Mouse (Mus musculus) liver, embryonic 12.5 days (tissue): ENCODE results near the gene Muc16. TPM values are rescaled to one million over a fixed set of nuclear protein-coding genes. Genes with fewer than 3 reads are reported as not detected.

Experiments used
- ATAC-seq: fragments of 200-750 bp; cut with Nextera tagmentation; 2 replicates; pipeline ENCODE4 v1.8.0; 2017; ENCODE audit warnings: moderate number of reproducible peaks, mild to moderate bottlenecking, moderate library complexity
- H3K27ac ChIP-seq: fragments of 300-500 bp; sonication (generic); 2 replicates; pipeline ENCODE4 v1.5.1; 2016; ENCODE audit warnings: mild to moderate bottlenecking
- H3K27me3 ChIP-seq: fragments of 300-500 bp; sonication (generic); replicated peaks from 2 replicates; pipeline ENCODE4 v1.6.1; 2016; ENCODE audit warnings: mild to moderate bottlenecking, moderate library complexity
- H3K36me3 ChIP-seq: fragments of 300-500 bp; sonication (generic); 2 replicates; pipeline ENCODE4 v1.6.1; 2016; ENCODE audit warnings: mild to moderate bottlenecking, moderate library complexity
- H3K4me1 ChIP-seq: fragments of 300-500 bp; sonication (generic); 2 replicates; pipeline ENCODE4 v1.6.1; 2016
- H3K4me2 ChIP-seq: fragments of 300-500 bp; sonication (generic); 2 replicates; pipeline ENCODE4 v1.6.1; 2016; ENCODE audit warnings: mild to moderate bottlenecking, moderate library complexity
- H3K4me3 ChIP-seq: fragments of 300-500 bp; sonication (generic); 2 replicates; pipeline ENCODE4 v1.5.1; 2016; ENCODE audit warnings: mild to moderate bottlenecking, moderate library complexity
- H3K9ac ChIP-seq: fragments of 300-500 bp; sonication (generic); 2 replicates; pipeline ENCODE4 v1.6.1; 2016; ENCODE audit warnings: mild to moderate bottlenecking, moderate library complexity
- H3K9me3 ChIP-seq: fragments of 300-500 bp; sonication (generic); replicated peaks from 2 replicates; pipeline ENCODE4 v1.6.1; 2016; ENCODE audit warnings: mild to moderate bottlenecking, moderate library complexity
- WGBS: fragments of 180-500 bp; shearing (Covaris S2); methylation state at CpG from one replicate; pipeline ENCODE4 v1.1.7; 2016; ENCODE audit not compliant: insufficient replicate concordance; 5-methylcytosine and 5-hydroxymethylcytosine counted together
- polyA plus RNA-seq: library from polyadenylated mRNA; unstranded; fragments of >200 nt; fragmentation: Nextera tagmentation; extraction: Ambion mirVana; gene quantifications from 2 replicates; pipeline ENCODE4 v1.2.1, GENCODE M21; 2016

Gene Muc16
- polyA plus RNA-seq: 0.37 and 0.39 TPM in 2 replicates

DNA sequence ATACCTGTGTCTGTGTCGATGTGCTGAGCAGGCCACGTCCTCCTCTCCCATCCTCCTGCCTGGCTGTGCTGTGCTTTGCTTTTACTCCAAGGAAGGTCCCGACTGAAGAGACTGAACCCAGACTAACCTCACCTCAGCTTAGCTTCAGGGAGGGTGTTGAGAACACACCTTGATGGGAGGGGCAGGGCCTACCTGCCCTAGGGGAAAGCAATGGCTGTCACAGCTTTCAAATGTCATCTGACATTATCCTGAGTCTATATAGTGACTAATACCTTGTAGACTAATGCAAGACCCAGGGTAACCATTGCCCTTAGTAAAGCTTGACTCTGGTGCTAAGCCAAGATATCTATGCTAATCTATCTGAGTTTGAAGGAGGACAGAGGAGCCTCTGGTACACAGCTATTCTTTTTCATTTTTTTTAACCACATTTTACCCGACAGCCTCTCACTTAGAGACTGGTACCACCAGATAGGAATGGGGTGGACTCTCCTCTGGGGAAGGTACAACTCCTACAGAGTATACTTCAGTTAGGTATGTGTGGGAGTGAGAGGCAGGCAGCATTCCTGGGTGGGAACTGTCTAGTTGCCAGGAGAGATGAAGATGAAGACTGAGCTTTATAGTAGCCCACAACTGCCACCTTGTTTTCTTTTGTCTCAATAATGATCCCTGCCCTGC lies at the start of gene Muc16:
Gene Muc16, minus strand, starts transcription at position 51 of the 675 bp plus-strand sequence.
- Histone ChIP-seq H3K36me3 (no peaks in the 10 kb centered on the region), H3K4me3 (no peak within 1 kb of the TSS), H3K4me2 (no peak within 1 kb of the TSS), H3K9ac (no peak within 1 kb of the TSS), H3K27ac (no peak within 1 kb of the TSS), H3K9me3 (no peaks in the 10 kb centered on the region), H3K27me3 (no peaks in the 10 kb centered on the region), H3K4me1 (no peaks in the 10 kb centered on the region)
- 55% methylated on average over 4 of the region's 4 CpGs for WGBS
- no peak for ATAC-seq

DNA sequence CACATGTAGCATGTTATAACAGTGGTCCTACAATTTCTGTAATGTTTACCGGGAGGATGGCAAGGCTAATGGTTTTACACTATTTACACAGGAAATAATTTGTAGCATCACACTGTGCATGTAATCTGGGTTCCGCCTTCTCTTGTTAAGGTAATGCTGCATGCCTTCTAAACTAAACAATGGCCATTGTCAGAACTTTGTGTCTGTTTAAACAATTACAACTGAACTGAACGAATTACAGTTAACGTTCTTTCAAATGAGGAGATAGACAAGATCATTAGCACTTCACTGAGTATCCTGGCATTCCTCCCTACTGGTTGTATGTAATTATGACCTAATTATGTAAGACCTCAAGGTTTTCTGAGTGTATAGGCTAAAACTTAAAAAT lies 48.4 kb upstream of the Muc16 start:
- H3K4me3 ChIP-seq: no peak overlapping the region
- H3K9me3 ChIP-seq: no peaks in the 10 kb centered on the region
- H3K27ac ChIP-seq: no peak overlapping the region
- no peak for ATAC-seq
- H3K4me1 ChIP-seq: no peaks in the 10 kb centered on the region
- no peak overlapping the region for H3K4me2 ChIP-seq
- H3K27me3 ChIP-seq: no peaks in the 10 kb centered on the region
- H3K9ac ChIP-seq: no peak overlapping the region
- H3K36me3 ChIP-seq: no peaks in the 10 kb centered on the region
- 53% methylated on average over 4 of the region's 4 CpGs for WGBS

DNA sequence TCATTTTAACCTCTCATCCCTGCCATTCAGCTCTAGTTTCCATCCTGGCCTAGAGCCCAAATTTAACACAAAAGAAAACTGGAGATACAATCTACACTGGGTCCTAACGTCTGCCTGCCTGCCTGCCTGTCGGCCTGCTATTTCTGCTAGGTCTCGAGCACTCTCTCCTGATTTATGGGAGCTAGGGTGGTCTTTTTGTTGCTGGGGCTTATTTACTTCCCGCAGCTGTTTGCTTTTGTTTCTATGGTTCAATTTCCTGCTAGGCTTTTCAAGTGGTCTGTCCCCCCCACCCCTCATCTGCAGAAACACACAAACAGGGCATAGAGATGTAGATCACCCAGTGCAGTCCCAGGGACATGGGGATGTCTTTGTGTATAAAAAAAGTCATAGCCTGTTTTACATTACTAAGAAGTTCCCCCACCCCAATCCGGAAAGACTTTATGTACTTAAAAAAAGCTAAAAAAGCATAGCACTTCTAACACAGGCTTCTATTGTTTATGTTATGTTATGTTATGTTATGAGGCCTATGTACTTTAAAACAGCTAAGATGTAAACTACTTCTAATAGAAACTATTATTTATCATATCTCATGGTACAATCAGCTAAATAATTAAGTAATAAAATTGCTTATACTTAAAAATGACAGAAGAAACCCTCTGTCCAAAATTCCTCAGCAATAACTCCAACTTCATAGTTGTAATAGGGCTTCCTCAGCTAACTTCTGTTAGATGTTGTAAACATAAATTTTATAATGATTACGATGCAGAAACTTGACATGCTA lies 47.8 kb upstream of the Muc16 start:
- ATAC-seq: no peak
- 37% methylated on average over 6 of the region's 6 CpGs for WGBS
- Histone ChIP-seq H3K9ac (no peak overlapping the region), H3K4me1 (no peaks in the 10 kb centered on the region), H3K9me3 (no peaks in the 10 kb centered on the region), H3K27me3 (no peaks in the 10 kb centered on the region), H3K27ac (no peak overlapping the region), H3K4me3 (no peak overlapping the region), H3K36me3 (no peaks in the 10 kb centered on the region), H3K4me2 (no peak overlapping the region)

GRCm38 (mm10) chr9:18721011-18721410 lies 46.7 kb upstream of the Muc16 start:
- H3K4me2 ChIP-seq: no peak overlapping the region
- WGBS: 41% methylated on average over 2 of the region's 2 CpGs
- no peaks in the 10 kb centered on the region for H3K9me3 ChIP-seq

DNA sequence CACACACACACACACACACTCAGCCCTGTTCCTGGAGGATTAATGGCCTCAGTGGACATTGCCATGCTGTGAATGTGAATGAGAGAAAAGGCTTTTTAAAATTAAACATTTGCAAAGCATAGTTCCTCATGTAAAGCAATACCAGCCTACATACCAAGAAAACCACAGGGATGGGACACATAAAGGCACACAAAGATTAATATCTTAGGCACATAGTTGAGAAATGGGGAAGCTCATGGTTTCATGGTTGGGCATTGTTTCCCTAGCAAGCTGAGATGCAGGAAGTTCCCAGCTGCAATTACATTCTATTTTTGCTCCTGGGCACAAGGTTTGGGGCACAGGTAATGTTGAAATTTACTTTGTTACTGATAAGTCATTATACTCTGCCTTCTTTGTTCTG lies 31.3 kb upstream of the Muc16 start:
- H3K9me3 ChIP-seq: no peaks in the 10 kb centered on the region
- ATAC-seq: no peak

More at GRCm38 (mm10) chr9:18721011-18721410, 46.7 kb upstream of the Muc16 start:
- Histone ChIP-seq H3K9ac (no peak overlapping the region), H3K27ac (no peak overlapping the region), H3K36me3 (no peaks in the 10 kb centered on the region), H3K27me3 (no peaks in the 10 kb centered on the region), H3K4me3 (no peak overlapping the region), H3K4me1 (no peaks in the 10 kb centered on the region)
- no peak for ATAC-seq

GRCm38 (mm10) chr9:18598366-18598765 lies 76.0 kb downstream of the Muc16 start:
- Histone ChIP-seq H3K9ac (no peak overlapping the region), H3K9me3 (no peaks in the 10 kb centered on the region), H3K27ac (no peak overlapping the region), H3K4me1 (no peaks in the 10 kb centered on the region), H3K4me2 (no peak overlapping the region), H3K36me3 (no peaks in the 10 kb centered on the region), H3K4me3 (no peak overlapping the region), H3K27me3 (no peaks in the 10 kb centered on the region)
- ATAC-seq: no peak
- WGBS: 58% methylated on average over 2 of the region's 2 CpGs

More for the DNA sequence above, 31.3 kb upstream of the Muc16 start:
- Histone ChIP-seq H3K4me1 (no peaks in the 10 kb centered on the region), H3K4me3 (no peak overlapping the region), H3K9ac (no peak overlapping the region), H3K36me3 (no peaks in the 10 kb centered on the region), H3K4me2 (no peak overlapping the region), H3K27ac (no peak overlapping the region), H3K27me3 (no peaks in the 10 kb centered on the region)

- WGBS: 33% methylated on average over 2 of the region's 2 CpGs
- Histone ChIP-seq H3K4me3 (no peak overlapping the region), H3K36me3 (no peaks in the 10 kb centered on the region), H3K27ac (no peak overlapping the region), H3K27me3 (no peaks in the 10 kb centered on the region), H3K9ac (no peak overlapping the region), H3K9me3 (no peaks in the 10 kb centered on the region), H3K4me2 (no peak overlapping the region), H3K4me1 (no peaks in the 10 kb centered on the region)
- no peak for ATAC-seq
These were observed 166.2 kb downstream of the Muc16 start for GRCm38 (mm10) chr9:18508098-18508497.

- Histone ChIP-seq H3K4me3 (no peak within 1 kb of the TSS), H3K9ac (no peak within 1 kb of the TSS), H3K4me2 (no peak within 1 kb of the TSS), H3K36me3 (no peaks in the 10 kb centered on the region), H3K4me1 (peaks cover 2% of the 10 kb centered on the region; the same call in 1 of the 2 replicates), H3K9me3 (no peaks in the 10 kb centered on the region), H3K27me3 (no peaks in the 10 kb centered on the region), H3K27ac (no peak within 1 kb of the TSS)
- ATAC-seq: no peak
- 64% methylated on average over 3 of the region's 3 CpGs for WGBS
These were observed 196.2 kb downstream of the Muc16 start, which contains the start of the genes Zfp558 and Mbd3l1 for GRCm38 (mm10) chr9:18478168-18478567. Gene Zfp558, minus strand, starts transcription at chr9:18478268. Gene Mbd3l1, plus strand, starts transcription at chr9:18478359.

- no peaks in the 10 kb centered on the region for H3K9me3 ChIP-seq
- H3K4me2 ChIP-seq: peak overlapping the region; percentile 75
- WGBS: 3% methylated on average over 39 of the region's 39 CpGs
- H3K4me3 ChIP-seq: peak overlapping the region; percentile 60
- no peaks in the 10 kb centered on the region for H3K36me3 ChIP-seq
- no peaks in the 10 kb centered on the region for H3K27me3 ChIP-seq
- H3K4me1 ChIP-seq: peaks cover 8% of the 10 kb centered on the region; the same call in 1 of the 2 replicates
- peak; percentile 92 for ATAC-seq
- H3K27ac ChIP-seq: peak overlapping the region; percentile 58
- peak overlapping the region; percentile 52 for H3K9ac ChIP-seq
These were observed 200.8 kb downstream of the Muc16 start for GRCm38 (mm10) chr9:18473324-18474128.

DNA sequence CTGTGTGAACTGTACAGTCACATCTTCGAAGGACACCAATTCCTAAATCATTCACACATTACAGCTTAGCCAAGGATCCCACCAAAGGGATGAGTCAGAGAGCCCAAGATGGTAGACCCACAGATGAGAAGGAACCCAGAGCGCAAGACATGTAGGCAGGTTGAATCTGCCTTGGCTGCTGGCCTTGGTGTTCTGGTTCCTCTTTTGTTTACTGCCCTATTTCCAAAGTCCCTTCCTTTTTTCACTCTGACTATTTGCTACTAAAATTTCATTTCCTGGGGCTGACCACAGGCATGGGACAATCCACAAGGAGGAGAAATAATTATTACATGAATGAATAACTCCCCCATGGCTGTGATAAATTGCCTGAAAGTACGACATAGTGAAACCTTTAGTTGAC lies 206.3 kb downstream of the Muc16 start:
- Histone ChIP-seq H3K4me3 (no peak overlapping the region), H3K4me1 (peaks cover 4% of the 10 kb centered on the region; the same call in 1 of the 2 replicates), H3K9ac (no peak overlapping the region), H3K27ac (no peak overlapping the region), H3K4me2 (no peak overlapping the region), H3K9me3 (no peaks in the 10 kb centered on the region), H3K36me3 (0 out of 2 replicates have a peak, but pooled peaks cover 3% of the 10 kb centered on the region), H3K27me3 (no peaks in the 10 kb centered on the region)
- 64% methylated on average over 3 of the region's 3 CpGs for WGBS
- ATAC-seq: no peak

DNA sequence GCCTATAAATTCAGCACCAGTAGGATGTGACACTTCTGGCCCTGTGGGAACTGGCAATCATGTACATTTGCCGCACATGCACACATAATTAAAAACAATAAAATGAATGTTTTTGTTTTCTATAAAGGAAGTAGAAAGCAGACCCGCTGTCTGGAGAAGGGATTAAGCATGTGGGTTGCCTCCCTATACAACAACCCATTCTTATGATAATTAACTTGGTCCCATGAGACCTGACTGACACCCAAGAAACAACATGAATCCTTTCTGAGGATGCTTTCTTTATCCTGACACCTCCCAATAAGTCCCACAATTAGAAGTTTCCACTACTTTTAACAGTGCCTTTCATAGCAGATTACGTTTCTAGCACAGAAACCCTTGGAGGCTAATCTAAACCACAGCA lies 207.0 kb downstream of the Muc16 start:
- Histone ChIP-seq H3K4me2 (no peak overlapping the region), H3K4me3 (no peak overlapping the region), H3K36me3 (0 out of 2 replicates have a peak, but pooled peaks cover 3% of the 10 kb centered on the region), H3K9me3 (no peaks in the 10 kb centered on the region), H3K27ac (no peak overlapping the region), H3K27me3 (no peaks in the 10 kb centered on the region), H3K9ac (no peak overlapping the region), H3K4me1 (no peaks in the 10 kb centered on the region)
- 57% methylated on average over 3 of the region's 3 CpGs for WGBS
- ATAC-seq: no peak

DNA sequence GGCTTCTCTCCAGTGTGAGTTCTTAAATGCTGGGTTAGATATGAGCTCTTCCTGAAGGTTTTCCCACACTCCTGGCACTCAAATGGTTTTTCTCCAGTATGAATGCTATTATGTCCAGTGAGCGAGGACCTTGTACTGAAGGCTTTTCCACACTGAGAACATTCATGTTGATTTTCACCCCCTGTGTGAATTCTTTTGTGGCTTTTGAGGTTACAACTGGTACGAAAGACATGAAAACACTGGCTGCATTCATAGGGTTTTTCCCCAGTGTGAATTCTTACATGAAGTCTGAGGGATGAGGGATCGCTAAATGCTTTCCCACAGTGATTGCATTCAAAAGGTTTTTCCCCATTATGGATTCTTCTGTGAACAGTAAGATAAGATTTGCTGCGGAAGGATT lies 217.8 kb downstream of the Muc16 start:
- no peak overlapping the region for H3K4me3 ChIP-seq
- no peak for ATAC-seq
- 74% methylated on average over 4 of the region's 4 CpGs for WGBS

More for the DNA sequence above, 217.8 kb downstream of the Muc16 start:
- no peaks in the 10 kb centered on the region for H3K27me3 ChIP-seq
- no peak overlapping the region for H3K4me2 ChIP-seq
- no peak overlapping the region for H3K27ac ChIP-seq
- no peak overlapping the region for H3K9ac ChIP-seq
- peaks cover 7% of the 10 kb centered on the region for H3K36me3 ChIP-seq
- no peaks in the 10 kb centered on the region for H3K9me3 ChIP-seq
- no peaks in the 10 kb centered on the region for H3K4me1 ChIP-seq
